Mouse (Mus musculus): ENCODE measurements at regions not wholly inside any gene's neighbourhood (a gene's known extent, or its start where the extent isn't known, plus 50 kb on each side); places are given as distances from the start of the nearest gene placed in this dataset.

DNA sequence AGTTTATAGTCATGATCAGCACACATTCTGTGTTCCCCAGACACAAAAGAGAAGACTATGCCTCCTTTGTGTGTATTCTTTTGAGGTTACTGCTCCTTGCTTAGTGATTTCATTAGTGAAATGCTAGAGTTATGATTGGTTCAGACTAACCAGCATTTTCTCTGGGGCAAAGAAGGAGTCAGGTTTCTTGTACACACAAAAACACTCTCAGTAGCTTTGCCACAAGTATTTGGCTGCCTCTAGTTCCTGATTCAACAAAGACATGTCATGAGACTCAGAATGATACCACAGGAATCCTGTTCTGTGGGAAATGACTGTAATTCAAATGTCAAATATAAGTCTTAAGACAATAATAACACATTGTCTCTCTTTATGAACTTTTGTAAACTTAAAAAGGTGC, 86.9 kb downstream of the Alx1 start:
- in situ Hi-C loops (cut with MboI; ENCODE audit: unreplicated experiment in 2 of 2) = no loop called here

DNA sequence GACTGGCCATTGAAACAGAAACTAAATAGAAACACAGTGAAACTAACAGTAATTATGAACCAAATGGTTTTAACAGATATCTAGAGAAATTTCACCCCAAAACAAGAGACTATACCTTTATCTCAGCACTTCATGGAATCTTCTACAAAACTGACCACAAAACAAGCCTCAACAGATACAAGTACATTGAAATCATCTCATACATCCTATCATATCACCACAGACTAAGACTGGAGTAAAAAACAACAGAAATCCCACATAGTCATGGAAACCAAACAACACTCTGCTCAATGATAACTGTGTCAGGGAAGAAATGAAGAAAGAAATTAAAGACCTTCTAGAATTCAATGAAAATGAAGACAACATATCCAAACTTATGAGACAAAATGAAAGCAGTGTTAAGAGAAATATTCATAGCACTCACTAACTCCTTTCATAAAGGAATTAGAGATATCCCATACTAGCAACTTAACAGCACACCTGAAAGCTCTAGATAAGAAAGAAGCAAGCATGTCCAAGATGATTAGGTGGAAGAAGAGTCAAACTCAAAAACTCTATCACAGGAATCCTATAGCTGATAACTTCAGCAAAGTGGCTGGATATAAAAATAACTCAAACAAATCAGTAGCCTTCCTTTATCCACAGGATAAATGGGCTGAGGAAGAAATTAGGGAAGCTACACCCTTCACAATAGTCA, 89.0 kb downstream of the Alx1 start:
- in situ Hi-C loops (cut with MboI; ENCODE audit: unreplicated experiment in 2 of 2) = no loop called here

DNA sequence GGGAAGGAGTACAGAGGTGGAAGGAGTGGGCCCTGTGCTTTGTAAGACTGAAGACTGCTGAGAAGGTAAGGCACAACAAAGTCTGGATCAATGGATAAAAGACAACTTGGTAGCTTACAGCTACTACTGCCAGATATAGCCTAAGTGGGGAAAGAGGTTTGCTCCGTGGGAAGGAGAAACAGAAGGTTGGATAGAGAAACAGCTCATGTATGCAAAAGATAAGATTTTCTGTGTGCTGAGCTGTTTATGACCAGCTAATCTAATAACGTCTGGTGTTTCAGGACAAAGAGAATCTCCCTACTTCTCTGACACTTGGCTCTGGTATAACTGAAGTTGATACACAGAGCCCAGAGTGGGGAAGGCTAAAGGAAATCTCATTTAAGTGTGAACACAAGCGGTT, 98.6 kb downstream of the Alx1 start:
- in situ Hi-C loops (cut with MboI; ENCODE audit: unreplicated experiment in 2 of 2) = no loop called here

DNA sequence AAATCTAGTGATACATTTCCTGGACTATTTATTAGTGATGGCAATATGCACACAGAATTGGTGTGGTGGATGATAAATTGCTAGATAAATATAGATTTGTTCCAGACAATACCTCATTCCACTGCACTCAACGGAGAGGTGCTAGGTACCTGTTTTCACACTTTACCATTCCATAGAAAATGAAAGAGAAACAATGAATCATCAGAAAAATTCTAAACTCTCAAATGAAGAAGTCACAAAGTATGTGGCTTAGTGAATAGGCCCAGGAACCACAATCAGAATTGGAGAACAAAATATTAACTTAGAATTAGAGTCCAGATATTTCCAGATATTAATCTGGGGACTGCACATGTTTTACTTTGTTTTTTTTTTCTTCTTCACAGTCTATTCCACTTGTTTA, 101.4 kb downstream of the Alx1 start:
- in situ Hi-C loops (cut with MboI; ENCODE audit: unreplicated experiment in 2 of 2) = no loop called here

DNA sequence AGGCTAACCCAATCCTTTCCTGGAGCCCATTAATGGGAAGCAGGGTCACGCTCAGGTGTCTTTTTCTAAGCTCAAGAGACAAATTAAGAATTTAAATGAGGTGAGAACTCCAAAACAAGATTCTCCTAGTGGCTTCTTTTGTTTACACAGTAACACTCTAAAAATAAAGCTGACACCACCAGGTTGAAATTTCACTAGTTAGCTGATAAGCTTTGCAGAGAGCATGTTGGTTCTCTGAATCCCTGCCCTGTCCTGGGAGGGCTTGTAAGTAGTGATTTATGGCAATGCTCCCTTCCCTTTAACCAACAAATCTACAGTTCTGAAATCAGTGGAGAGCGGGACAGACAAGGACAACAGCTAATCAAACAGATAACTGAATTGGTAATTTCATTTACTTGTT, 132.6 kb downstream of the Alx1 start:
- in situ Hi-C loops (cut with MboI; ENCODE audit: unreplicated experiment in 2 of 2) = no loop called here

DNA sequence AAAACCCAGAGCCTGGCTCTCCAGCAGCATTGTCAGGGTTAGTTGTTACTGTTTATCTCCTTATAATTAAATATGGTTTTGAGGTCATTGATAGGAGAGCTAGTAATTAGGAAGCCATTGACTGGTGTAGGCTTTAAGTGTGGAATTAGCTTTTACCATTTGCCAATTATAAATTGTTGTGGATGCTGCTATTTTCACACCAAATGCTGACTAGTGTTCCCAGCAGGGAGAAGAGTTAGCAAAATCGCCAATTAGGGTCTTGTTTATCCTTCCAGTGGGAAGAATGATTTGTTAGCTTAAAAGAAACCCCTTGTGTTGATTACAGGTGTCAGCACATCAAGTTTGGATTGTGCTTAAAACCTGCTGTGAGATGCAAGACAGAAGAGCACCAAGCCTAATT, 134.1 kb downstream of the Alx1 start:
- in situ Hi-C loops (cut with MboI; ENCODE audit: unreplicated experiment in 2 of 2) = no loop called here

DNA sequence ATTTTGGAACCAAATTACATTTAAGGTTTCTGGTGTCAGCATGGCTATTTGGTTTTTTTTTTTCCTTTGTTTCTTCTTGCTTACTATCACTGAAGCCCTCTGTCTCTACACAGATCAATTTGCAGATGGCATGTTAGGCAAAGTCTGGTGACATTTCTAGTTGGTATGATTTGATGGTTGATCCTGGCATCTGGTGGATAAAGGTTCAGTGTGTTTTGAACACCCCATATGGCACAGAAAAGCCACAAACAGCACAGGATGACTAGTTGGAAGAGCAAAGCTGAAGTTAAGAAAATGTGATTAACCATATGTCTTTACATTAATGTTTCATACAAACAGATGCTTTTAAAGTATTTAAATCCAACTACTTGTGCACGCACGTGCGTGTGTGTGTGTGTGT, 137.6 kb downstream of the Alx1 start:
- in situ Hi-C loops (cut with MboI; ENCODE audit: unreplicated experiment in 2 of 2) = no loop called here

DNA sequence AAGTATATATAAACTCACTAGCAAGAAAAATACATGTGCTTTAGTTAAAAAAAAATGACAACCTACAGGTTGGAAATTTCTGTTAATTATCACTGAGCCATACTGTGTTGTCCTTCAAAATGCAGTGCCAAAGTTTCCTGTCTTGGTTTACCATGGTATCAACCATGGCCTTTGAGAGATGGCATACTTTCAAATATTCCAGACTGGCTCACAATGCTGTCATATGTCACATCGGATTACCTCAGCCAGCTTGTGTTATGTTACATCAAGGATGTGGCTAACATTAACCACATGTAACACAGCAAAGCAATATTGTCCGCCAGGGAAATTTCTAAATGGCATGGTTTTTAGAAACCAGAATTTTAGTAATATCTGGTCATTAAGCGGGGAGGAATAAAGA, 140.3 kb downstream of the Alx1 start:
- in situ Hi-C loops (cut with MboI; ENCODE audit: unreplicated experiment in 2 of 2) = no loop called here

DNA sequence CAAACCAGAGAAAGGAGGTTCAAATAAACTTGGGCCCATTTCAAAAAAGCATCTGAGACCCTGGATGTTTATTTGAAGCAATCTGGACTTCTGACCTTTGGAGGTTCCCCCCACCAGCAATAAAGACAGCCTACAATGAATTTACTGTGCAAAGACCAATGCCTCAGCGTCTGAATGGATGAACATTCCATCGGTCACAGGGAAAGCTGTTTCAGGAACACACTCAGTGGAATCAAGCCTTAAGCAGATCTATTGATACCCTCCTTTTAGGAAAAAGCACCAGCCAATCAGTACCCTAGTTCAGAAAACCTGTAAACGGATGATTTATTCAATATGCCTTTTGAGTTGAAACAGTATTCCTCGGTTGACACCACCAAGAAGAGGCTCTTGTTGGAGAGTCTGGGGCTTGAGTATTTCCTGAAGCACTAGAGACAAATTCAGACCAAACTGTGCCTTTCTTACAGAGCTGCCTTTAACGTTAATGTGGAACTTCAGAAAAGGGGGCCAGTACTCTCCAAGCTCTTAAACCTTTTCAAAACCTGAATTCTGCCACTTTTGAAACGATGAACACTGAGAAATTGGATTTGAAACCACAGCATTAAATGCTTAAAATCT, 148.1 kb downstream of the Alx1 start:
- in situ Hi-C loops (cut with MboI; ENCODE audit: unreplicated experiment in 2 of 2) = no loop called here

DNA sequence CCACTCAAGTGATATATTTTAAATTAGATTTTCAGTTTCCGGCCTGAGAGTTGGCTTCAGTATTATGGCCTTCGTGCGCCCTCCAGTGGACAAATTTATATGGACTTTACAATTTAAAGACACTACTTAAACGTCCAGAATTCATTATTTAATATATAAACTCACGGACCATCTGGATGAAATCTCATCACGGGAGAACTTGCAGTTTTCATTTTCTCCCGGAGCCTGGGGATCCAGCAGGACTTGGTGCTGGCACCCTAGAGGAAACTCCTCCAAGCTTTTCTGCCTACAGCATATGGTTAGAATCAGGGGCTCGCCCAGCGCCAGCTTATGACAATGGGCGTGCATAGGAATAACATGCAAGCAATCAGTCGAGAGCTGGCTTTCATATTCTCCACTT, 152.0 kb downstream of the Alx1 start:
- in situ Hi-C loops (cut with MboI; ENCODE audit: unreplicated experiment in 2 of 2) = no loop called here

DNA sequence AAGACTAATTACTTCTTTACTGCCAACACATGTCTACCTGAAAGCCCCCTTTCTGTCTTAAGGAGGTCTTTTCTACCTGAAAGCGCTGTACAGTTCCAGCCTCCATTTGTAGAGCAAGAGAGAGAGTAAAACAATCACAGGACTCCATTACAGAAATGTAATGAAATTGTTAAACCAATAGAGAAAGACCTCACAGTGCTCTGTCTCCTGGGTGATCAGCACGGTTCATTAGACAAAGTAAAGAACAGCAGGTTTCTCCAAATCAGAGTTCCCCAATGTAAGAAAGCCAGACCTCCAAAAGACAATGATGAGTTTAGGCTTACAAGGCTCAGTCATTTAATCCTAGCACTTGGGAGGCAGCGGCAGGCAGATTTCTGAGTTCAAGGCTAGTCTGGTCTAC, 153.1 kb downstream of the Alx1 start:
- in situ Hi-C loops (cut with MboI; ENCODE audit: unreplicated experiment in 2 of 2) = no loop called here

DNA sequence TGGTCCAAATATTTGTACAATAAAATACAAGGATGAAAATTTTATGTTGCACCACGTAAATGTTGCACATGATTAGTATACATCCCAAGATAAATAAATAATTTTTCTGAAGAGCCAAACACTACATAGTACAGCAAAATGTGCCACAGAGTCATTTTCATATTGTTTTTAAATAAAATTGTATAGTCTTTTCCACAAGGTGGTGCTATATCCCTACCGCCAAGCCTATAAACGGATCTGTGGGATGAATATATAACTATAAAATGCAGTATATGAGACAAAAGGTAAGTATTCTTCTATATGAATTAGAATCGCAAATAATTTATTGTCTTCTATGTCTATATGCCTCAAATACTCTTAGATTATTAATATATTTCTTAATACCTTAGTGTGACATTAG, 163.1 kb downstream of the Alx1 start:
- in situ Hi-C loops (cut with MboI; ENCODE audit: unreplicated experiment in 2 of 2) = no loop called here

DNA sequence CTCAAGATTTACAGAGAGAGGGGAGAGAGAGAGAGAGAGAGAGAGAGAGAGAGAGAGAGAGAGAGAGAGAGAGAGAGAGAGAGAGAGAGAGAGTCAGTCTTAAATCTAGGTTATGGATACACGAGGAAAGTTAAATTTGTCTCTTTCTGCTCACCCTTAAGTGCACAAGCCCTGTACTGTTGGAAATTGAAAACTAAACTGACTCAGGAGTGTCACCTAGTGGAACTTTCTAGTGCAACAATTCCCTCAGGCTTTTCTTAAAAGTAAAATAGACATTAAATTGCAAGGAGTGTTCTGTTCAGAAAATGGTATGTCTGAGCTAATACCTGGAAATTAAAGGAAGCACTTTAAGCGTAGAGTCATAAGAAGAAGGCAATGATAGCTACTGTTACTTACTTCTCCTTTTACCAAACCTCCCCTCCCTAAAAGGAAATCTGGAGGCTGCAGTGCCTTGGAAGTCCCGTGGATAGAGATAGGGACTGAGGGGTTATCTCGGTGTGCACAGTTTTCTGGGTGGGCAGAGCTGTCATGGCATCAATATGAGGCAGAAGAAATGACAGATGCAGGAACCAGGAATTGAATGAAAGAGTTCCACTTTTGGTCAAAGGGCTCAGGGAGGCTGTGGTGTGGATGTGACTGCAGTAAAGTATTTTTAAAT, 193.3 kb downstream of the Alx1 start:
- in situ Hi-C loops (cut with MboI; ENCODE audit: unreplicated experiment in 2 of 2) = loop anchor here in 1 of 2 experiments (25.0 kb wide), 1 partner anchor 374 kb away; no protein-coding TSS in a partner anchor

DNA sequence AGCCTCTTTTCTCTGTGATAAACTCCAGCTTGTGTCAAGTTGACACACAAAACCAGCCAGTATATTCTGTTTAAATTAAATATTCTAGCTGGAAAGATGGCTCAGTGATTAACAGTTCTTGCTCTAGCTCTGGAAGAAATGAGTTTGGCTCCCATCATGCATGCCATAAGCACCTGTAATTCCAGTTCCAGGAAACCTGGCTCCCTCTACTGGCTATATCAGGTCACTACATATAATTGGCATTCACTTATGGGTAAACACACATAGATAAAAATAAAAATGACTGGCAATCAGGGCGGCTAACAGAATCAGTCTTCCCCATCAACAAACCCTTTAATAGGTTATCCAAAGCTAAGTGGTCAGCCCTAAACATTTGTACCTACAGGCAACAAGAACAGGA, 194.2 kb downstream of the Alx1 start:
- in situ Hi-C loops (cut with MboI; ENCODE audit: unreplicated experiment in 2 of 2) = loop anchor here in 1 of 2 experiments (25.0 kb wide), 1 partner anchor 374 kb away; no protein-coding TSS in a partner anchor

DNA sequence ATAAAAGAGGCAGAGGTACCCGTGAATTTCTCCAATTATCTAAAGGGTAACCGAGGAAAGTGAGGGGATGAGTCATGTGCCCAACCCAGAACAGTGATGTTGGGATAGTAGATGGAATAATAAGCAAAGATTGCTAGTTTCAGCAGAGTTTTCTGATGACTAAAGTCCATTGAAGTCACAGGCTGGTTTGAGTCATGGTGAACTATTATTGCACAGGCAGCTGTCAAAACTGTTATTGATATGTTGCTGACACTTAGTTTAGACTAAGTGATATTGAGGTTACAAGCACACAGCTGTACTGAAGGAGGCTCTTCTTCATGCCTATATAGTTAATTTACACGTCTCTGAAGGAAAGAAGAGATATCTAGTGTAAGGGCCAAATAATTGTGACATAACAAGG, 200.4 kb downstream of the Alx1 start:
- in situ Hi-C loops (cut with MboI; ENCODE audit: unreplicated experiment in 2 of 2) = loop anchor here in 1 of 2 experiments (25.0 kb wide), 1 partner anchor 367 kb away; no protein-coding TSS in a partner anchor

DNA sequence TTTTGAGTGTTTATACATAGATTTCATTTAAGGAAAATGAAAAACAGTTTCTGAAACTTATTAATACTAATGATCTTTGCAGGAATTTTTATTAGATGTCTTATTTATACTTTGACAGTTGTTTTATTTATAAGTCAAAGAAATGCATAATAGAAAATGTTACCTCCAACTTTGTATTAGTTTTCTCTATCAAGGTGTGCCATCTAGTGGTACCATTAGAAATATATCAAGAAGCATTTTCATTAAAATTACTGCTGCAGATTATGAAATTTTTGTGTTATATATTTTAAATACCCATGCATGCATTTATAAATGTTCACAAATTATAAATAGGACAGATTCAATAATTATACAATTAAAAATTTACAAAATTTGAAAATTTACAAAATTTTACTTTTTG, 206.6 kb downstream of the Alx1 start:
- in situ Hi-C loops (cut with MboI; ENCODE audit: unreplicated experiment in 2 of 2) = no loop called here

DNA sequence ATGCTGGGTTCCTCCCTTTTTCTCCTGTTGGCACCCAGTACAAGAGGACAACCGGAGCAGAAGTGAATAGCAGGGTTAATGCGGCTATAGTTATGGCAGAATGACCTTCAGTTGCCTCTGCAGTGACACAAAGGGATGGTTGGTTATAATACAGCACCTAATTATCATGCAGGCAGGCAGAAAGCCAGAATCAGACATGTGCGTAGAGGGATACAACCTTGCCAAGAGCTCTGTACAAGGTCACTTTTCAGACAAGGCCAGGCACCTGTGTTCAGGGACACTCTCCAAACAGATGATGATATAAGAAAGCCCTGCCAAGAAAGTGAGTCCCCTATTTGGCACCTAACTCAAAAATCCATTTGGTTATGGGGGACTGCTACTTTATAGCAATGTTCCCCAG, 228.6 kb downstream of the Alx1 start:
- in situ Hi-C loops (cut with MboI; ENCODE audit: unreplicated experiment in 2 of 2) = no loop called here

DNA sequence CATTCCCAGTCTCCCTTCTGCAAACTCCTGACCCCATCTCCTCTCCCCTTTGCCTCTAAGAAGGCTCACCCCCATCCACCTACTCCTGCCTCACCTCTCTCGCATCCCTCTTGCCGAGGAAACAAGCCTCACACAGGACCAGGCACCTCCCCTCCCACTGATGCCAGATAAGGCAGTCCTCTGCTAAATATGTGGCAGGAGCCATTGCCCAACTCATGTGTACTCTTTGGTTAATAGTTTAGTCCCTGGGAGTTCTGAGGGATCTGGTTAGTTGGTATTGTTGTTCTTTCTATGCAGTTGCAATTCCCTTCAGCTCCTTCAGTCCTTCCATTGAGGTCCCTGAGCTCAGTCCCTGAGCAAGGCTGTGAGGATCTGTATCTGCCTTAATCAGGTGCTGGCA, 250.8 kb downstream of the Alx1 start:
- in situ Hi-C loops (cut with MboI; ENCODE audit: unreplicated experiment in 2 of 2) = no loop called here

DNA sequence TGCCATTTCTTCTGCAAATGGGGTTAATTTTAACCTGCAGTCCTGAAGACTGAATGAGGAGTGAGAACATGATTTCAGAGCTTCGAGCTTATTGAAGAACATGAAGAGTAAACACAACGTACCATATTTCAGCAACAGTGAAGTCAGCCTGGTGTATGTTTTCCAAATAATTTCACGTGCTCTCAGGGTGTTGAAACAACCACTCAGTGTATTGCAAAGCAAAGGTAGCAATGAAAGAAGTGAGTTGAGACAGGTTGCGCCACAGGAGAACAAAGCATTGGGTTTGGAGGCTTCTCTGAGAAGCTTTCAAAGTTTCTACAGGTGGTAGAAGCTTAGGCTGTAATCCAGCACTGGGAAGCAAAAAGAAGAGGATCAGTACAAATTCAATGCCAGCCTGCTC, 251.7 kb downstream of the Rassf9 start:
- in situ Hi-C loops (cut with MboI; ENCODE audit: unreplicated experiment in 2 of 2) = no loop called here

DNA sequence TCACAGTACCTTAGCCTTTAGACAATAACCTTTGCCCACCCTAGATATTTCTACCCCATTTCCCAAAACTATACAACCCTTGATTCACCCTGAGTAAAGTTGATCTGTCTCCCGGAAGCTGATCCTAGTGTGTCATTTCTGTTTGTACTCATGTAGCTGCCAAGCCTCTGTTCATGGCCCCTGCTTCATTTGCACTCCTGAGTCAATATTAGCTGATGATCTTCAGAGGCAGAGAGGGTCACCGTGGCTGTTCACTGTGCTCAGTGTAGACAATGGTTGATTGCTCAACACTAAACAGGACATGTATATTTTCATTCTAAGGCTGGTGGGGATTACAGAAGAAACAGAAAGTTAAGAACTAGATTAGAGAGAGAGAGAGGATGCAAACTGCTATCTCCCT, 250.4 kb downstream of the Rassf9 start:
- in situ Hi-C loops (cut with MboI; ENCODE audit: unreplicated experiment in 2 of 2) = no loop called here

DNA sequence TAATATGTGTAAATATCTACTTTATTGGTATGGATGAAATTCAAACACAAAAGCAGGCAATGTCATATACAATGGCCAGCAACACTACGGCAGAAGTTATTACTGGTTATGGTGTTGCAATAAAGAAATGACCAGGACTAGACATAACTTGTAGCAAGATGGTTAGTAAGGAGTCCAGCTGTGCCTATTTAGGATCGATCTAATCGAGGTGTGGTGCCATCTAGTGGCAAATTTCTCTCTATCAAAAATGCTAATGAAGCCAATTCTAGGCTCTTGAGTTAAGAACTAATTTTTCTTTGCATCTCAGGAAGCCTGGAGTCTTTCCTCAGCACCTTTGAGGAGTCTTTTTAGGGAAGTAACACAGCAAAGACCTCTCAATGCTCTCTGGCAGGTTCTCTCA, 223.2 kb downstream of the Rassf9 start:
- in situ Hi-C loops (cut with MboI; ENCODE audit: unreplicated experiment in 2 of 2) = no loop called here

DNA sequence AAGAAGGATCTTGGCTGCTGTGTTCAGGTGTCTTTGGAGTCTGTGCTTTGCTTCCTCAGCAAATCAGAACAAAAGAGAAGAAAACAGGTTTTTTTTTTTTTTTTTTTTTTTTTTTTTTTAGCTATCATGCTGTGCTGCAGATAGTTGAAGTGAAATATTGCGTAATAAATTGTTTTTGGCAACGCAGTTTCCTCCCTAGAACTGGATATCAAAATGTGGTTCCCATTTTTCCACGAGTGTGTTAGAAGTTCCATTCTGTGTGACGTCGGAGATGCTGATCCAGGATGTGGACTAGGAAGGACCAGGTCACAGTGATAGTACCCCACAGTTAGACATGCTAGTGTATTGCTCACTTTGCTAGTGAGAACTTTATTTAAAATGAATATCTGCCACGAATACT, 220.4 kb downstream of the Rassf9 start:
- in situ Hi-C loops (cut with MboI; ENCODE audit: unreplicated experiment in 2 of 2) = no loop called here

Measured in v-Abl transformed pro-B cells (cell line).